Mouse (Mus musculus) retina, adult 2 months (tissue): ENCODE data around the gene Ifna11.
A peak's percentile ranks its signal among the peaks of the same experiment; 100 is the strongest.

ENCODE experiments used
- DNase-seq: peaks from one replicate; pipeline ENCODE4 v3.0.0-alpha.2; 2012; ENCODE audit warnings: low read depth, low spot score

Gene Ifna11

GRCm38 (mm10) chr4:88840058-88840457, 20.3 kb downstream of the Ifna11 start:
- no peak for DNase-seq

DNA sequence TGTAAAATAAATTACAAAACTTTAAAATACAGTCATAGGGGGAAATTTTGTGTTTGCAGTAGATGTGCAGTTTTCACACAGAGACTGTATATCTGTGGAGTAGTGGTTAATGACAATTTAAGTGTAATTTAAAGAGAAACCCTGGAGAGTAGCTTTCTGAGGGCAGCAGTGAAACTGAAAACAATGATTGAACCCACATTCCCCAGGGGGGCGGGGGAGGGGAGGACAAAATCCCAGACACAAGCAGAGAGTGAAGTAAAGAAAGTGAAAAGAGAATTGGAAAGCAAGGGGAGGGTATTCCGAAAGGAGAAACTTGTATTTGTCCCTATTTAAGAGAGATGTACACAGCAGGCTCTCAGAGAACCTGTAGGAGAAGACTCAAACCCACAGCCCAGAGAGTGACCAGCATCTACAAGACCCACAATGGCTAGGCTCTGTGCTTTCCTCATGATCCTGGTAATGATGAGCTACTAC, 21.7 kb downstream of the Ifna11 start, which contains the start of gene Ifna4:
TSS of gene Ifna4 (plus strand) at position 424 of the 474 bp plus-strand sequence.
- DNase-seq: no peak

GRCm38 (mm10) chr4:88845334-88845733, 25.6 kb downstream of the Ifna11 start:
- DNase-seq: no peak

- no peak for DNase-seq
Observed at GRCm38 (mm10) chr4:88849698-88850097, 29.9 kb downstream of the Ifna11 start, which contains the start of gene Ifna1. Ifna1 (plus strand) TSS chr4:88850087.

- no peak for DNase-seq
Observed at GRCm38 (mm10) chr4:88851026-88851763, 31.4 kb downstream of the Ifna11 start.

GRCm38 (mm10) chr4:88859214-88859613, 39.5 kb downstream of the Ifna11 start:
- DNase-seq: no peak

GRCm38 (mm10) chr4:88863309-88863708, 43.5 kb downstream of the Ifna11 start:
- no peak for DNase-seq

- no peak for DNase-seq
Observed at GRCm38 (mm10) chr4:88864599-88864998, 44.8 kb downstream of the Ifna11 start.

DNA sequence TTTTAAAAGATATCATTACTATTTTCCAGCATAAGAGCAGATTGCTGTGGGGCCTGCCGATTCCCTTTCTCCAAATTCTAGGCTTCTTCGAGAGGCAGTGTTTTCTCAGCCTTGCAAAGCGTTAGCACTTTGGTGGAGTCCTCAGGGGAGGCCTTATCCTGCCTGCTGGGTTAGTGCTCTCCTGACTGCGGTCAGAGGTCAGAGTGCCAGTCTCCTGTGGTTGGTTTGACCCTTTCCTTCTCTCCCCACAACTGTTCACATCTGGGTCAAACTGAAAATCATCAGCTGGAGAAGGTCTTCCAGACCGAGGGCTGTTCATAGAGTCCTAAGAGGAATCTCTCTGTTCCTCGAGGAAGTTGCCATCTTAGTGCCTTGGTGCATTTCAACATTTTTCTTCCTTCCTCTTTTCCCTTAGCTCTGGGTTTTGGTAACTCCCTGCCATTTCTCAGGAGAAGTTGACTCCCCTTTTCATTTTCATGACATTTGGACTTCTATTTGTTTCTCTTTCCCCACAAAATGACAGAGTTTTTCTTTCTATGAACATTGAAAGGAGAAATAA, 45.3 kb downstream of the Ifna11 start:
- DNase-seq: no peak

DNA sequence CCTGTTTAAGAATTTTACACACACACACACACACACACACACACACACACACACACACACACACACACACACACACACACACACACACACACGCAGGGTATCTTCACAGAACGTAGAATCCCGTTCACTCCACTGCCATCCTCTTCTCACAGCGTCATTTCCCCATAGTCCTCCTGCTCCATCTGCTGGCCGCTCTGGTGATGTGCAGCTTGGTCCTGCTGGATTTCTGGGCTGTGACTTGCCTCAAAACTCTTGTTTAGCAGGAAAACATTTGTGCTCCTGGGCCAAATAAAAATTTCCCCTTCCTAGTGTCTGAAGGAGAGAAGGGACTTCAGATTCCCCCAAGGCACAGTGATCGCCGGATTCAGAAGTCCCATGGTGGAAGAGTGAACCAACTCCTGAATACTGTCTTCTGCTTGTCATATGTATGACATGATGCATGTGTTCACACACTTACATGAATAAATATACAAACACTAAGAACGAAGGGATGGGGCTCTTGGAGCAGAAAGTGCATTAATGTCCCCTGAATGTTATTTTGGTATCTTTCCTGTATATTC, 47.7 kb downstream of the Ifna11 start:
- DNase-seq: peak; percentile 34

DNA sequence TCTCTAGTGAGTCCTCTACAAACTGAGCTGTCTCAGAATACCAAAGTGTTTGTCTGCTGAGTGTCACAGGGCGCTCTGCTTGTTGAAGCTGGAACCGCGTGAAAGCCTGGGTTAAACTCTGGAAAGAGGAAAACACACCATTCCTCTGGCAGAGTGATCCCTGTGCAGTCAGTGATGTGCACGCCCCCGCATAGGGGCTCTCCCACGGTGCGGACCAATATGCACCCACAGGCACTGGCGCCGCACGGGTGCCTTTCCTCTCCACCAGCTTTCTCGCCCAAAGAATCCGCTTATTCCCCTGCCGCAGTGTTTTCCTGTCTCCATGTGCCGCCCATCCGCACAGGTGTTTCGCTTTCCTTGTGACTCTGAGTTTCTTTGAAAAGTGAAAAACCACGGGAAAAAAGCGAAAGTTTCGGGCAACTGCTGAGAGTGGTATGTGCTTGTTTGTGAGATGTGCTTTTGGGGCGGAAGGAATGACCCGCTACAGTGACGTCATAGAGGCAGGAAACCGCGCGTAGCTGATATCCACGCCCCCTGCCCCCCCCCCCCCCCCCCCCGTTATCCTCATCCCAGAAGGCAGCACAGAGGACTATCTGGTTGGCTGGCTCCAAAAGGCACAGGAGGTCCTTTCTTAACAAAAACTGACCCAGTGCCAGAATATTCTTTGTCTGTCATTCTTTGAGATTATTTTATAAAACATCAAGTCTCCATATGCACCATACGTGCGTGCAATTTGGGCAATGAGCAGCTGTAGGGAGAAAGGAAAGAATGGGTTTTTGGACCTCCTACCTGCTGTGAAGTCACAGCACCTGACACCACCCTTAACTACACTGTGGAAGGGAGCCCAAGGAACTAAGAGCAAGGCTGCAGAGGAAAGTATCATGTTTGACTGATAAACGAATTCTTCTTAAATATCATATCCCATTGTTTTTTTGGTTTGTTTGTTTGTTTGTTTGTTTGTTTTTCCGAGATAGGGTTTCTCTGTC, 48.5 kb downstream of the Ifna11 start:
- no peak for DNase-seq
